Mouse (Mus musculus) lung, postnatal 0 days (tissue): ENCODE results near the gene Sorcs2. TPM values are rescaled to one million over a fixed set of nuclear protein-coding genes. Genes with fewer than 3 reads are reported as not detected.

Experiments
- ATAC-seq: fragments of 200-750 bp; cut with Nextera tagmentation; 2 replicates; pipeline ENCODE4 v1.8.0; 2017; ENCODE audit warnings: moderate library complexity
- DNase-seq: peaks from one replicate; pipeline ENCODE4 v3.0.0-alpha.2; 2016; ENCODE audit warnings: low spot score
- H3K27ac ChIP-seq: fragments of 300-500 bp; sonication (generic); 2 replicates; pipeline ENCODE4 v1.5.1; 2014; ENCODE audit warnings: antibody characterized with exemption, mild to moderate bottlenecking, low read length, mixed read lengths
- H3K27me3 ChIP-seq: fragments of 300-500 bp; sonication (generic); replicated peaks from 2 replicates; pipeline ENCODE4 v1.6.1; 2014; ENCODE audit warnings: low read length, mixed read lengths; ENCODE audit not compliant: insufficient read depth
- H3K36me3 ChIP-seq: fragments of 300-500 bp; sonication (generic); 2 replicates; pipeline ENCODE4 v1.6.1; 2014; ENCODE audit warnings: low read length, mixed read lengths; ENCODE audit not compliant: insufficient read depth
- H3K4me1 ChIP-seq: fragments of 300-500 bp; sonication (generic); 2 replicates; pipeline ENCODE4 v1.6.1; 2014; ENCODE audit warnings: antibody characterized with exemption, low read depth, low read length, mixed read lengths; ENCODE audit not compliant: insufficient read depth
- H3K4me2 ChIP-seq: fragments of 300-500 bp; sonication (generic); replicated peaks from 2 replicates; pipeline ENCODE4 v1.6.1; 2014; ENCODE audit warnings: low read depth, mild to moderate bottlenecking, low read length, moderate library complexity, mixed read lengths
- H3K4me3 ChIP-seq: fragments of 300-500 bp; sonication (generic); 2 replicates; pipeline ENCODE4 v1.5.1; 2014; ENCODE audit warnings: low read depth, low read length
- H3K9ac ChIP-seq: fragments of 300-500 bp; sonication (generic); replicated peaks from 2 replicates; pipeline ENCODE4 v1.6.1; 2014; ENCODE audit warnings: low read depth, mild to moderate bottlenecking
- H3K9me3 ChIP-seq: fragments of 300-500 bp; sonication (generic); 2 replicates; pipeline ENCODE4 v1.6.1; 2016; ENCODE audit warnings: low read length, mixed read lengths
- CTCF ChIP-seq: IDR thresholded peaks from 2 replicates; pipeline ENCODE4 v1.5.1; 2016; ENCODE audit warnings: antibody characterized with exemption, mild to moderate bottlenecking
- EP300 ChIP-seq: IDR thresholded peaks from 2 replicates; pipeline ENCODE4 v1.6.1; 2016; ENCODE audit warnings: antibody characterized with exemption, mild to moderate bottlenecking, control low read depth
- WGBS: fragments of 180-500 bp; shearing (Covaris S2); extraction: QIAGEN DNeasy Blood & Tissue Kit; methylation state at CpG from one replicate; pipeline ENCODE4 v1.1.7; 2014; 5-methylcytosine and 5-hydroxymethylcytosine counted together
- polyA plus RNA-seq: library from polyadenylated mRNA; unstranded; fragments of >200 nt; fragmentation: Nextera tagmentation; extraction: Ambion mirVana; gene quantifications from 2 replicates; pipeline ENCODE4 v1.2.1, GENCODE M21; 2015

Gene Sorcs2
- polyA plus RNA-seq, 1 experiment from 2014 or later, result 9.4 TPM

DNA sequence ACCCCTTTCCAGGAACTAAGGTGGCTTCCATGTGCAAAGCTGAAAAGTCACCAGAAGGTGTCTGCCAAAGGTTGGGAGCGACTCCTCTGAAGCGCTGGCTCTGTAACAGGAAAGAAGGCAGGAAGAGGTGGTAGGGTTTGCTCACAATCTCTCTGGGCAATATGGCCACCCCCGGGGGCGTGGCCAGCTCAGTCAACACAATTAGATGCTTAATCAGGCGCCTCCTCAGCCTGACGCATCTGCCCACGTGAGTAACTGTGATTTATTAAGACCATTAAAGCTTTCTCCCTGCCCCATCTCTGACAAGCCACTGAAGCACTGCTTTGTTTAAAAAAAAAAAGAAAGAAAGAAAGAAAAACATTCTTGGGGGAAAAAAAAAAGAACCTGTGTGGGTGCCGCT lies 22.1 kb downstream of the Sorcs2 start:
- TF ChIP-seq CTCF (no peak), EP300 (no peak)
- Histone ChIP-seq H3K9ac (no peak overlapping the region), H3K9me3 (no peaks in the 10 kb centered on the region), H3K27me3 (no peaks in the 10 kb centered on the region), H3K27ac (no peak overlapping the region), H3K36me3 (no peaks in the 10 kb centered on the region), H3K4me2 (no peak overlapping the region), H3K4me3 (no peak overlapping the region), H3K4me1 (peaks cover 26% of the 10 kb centered on the region; the same call in 1 of the 2 replicates)
- DNase-seq (no peak), ATAC-seq (no peak)
- WGBS, result 54% methylated on average over 8 of the region's 8 CpGs

DNA sequence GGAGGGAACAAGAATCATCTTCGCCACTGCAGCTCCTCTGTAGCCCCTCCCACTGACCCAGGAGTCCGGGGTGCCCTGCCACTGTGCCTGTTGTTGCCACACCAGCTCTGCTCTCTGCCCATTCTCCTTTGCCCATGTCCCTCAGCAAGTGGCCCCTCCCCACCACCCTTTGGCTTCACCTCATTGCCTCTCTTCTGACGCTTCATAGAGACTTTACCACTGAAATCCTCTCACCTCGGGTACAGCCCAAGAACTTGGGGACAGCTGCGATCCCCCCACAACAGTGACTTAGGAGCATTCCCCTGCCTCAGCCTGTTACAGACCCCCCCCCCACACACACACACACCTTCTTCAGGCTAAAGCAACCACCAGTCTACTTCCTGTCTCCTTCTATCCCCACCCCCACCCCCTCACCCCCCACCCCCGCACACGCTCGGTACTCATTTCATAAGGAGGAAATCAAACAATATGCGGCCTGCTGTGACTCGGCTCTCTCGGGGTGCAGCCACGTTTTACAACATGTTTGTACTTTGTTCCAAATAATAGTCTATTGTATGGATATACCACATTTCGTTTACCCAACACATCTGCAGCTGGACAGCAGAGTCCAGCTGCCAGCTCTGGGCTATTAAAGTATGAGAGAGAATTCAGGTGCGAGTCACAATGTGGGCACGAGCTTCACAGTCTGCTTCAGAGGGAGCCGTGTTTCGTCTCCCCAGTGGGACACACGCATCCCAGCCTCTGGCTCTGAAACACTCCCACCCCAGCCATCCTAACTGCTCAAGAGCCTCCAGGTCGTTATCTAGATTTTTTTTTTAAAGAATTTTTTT lies 23.5 kb downstream of the Sorcs2 start:
- WGBS, result 27% methylated on average over 19 of the region's 19 CpGs
- Histone ChIP-seq H3K9ac (no peak overlapping the region), H3K4me1 (peaks cover 23% of the 10 kb centered on the region; the same call in 1 of the 2 replicates)

DNA sequence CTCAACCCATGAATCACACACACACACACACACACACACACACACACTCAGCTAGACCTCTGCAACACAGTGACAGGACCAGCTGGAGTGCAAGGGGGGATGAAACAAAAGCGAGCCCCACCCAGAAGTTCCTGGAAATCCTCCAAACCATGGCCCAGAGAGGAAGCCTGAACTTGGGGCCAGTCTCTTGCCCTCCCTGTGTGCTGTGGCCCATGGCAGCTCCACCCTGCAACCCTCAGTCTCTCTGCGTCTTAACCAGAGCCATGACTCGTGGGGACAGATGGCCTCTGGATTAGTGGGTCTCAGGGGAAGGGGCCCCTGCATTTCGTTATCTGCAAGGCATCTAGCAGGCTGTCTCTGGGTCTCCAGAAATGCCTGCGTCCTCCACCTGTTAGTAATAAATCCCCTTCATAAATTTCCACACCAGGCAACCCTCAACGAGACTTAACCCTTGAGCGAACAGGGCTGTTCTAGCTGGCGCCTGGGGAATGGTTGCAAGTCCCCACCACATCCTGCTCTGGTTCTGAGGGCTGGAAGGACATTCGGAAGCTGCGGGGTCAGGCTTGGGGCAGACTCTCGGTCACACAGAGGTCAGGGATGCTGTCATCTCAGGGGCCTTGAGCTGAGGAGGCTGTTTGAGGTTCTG lies 24.6 kb downstream of the Sorcs2 start:
- Histone ChIP-seq H3K4me1 (peaks cover 23% of the 10 kb centered on the region; the same call in 1 of the 2 replicates), H3K27ac (no peak overlapping the region), H3K9me3 (no peaks in the 10 kb centered on the region), H3K4me2 (no peak overlapping the region), H3K9ac (no peak overlapping the region), H3K27me3 (no peaks in the 10 kb centered on the region), H3K36me3 (no peaks in the 10 kb centered on the region), H3K4me3 (no peak overlapping the region)
- TF ChIP-seq CTCF (no peak), EP300 (no peak)
- peak; percentile 51 for ATAC-seq
- peak; percentile 47 for DNase-seq
- WGBS, result 21% methylated on average over 11 of the region's 11 CpGs

More for the DNA sequence above, 23.5 kb downstream of the Sorcs2 start:
- H3K27ac ChIP-seq, result no peak overlapping the region
- DNase-seq (no peak), ATAC-seq (no peak; the same call in 1 of the 2 replicates)
- H3K9me3 ChIP-seq, result no peaks in the 10 kb centered on the region
- no peaks in the 10 kb centered on the region for H3K27me3 ChIP-seq
- H3K4me3 ChIP-seq, result no peak overlapping the region
- no peak overlapping the region for H3K4me2 ChIP-seq
- H3K36me3 ChIP-seq, result no peaks in the 10 kb centered on the region
- TF ChIP-seq EP300 (no peak), CTCF (no peak)

DNA sequence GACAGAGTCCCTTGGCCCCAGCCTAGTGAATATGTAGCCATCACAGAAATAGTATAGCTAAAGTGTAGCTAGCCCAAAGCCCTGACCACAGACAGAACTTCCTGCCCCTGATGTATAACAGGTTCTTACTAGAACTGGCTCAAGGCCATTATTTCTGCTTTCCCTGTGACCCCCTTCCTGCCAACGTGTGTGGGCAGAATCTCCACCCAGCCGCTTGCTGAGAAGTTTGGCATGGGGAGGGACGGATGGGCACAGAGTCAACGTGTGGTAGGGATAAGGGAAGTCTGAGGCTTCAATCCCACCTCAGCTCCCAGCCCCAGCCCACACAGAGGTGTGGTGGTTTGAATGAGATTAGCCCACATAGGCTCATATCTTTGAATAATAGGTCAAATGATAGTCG lies 26.2 kb downstream of the Sorcs2 start:
- Histone ChIP-seq H3K4me3 (no peak overlapping the region), H3K4me1 (peaks cover 23% of the 10 kb centered on the region; the same call in 1 of the 2 replicates), H3K9me3 (no peaks in the 10 kb centered on the region), H3K36me3 (no peaks in the 10 kb centered on the region), H3K9ac (no peak overlapping the region), H3K27ac (no peak overlapping the region), H3K4me2 (no peak overlapping the region), H3K27me3 (no peaks in the 10 kb centered on the region)
- no peak for ATAC-seq
- TF ChIP-seq EP300, result no peak
- TF ChIP-seq CTCF, result no peak
- no peak for DNase-seq
- 44% methylated on average over 5 of the region's 5 CpGs for WGBS

DNA sequence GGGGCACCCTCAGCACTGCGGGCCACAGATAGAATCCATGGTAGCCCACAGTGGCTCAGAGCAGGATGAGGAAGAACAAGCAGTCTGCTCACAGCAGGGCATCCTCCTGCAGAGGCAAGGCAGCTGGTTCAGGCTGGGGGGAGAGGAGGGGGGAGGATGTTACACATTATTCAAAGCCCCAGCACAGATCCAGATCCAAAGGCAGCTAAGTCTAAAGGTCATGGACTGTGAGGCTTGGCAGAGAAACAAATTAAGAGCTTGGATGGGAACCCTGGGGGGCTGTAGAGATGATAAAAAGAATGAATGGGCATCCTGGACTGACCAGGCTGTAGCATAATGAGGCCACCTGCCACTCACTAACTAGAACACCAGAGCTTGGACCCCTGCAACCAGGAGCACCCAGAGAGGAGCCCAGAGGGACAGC lies 28.7 kb downstream of the Sorcs2 start:
- H3K27ac ChIP-seq, result no peak overlapping the region
- H3K27me3 ChIP-seq, result no peaks in the 10 kb centered on the region
- no peak overlapping the region for H3K4me2 ChIP-seq
- no peak for ATAC-seq
- H3K9ac ChIP-seq, result no peak overlapping the region
- H3K9me3 ChIP-seq, result no peaks in the 10 kb centered on the region
- TF ChIP-seq CTCF (no peak), EP300 (no peak)
- no peak for DNase-seq
- no peaks in the 10 kb centered on the region for H3K36me3 ChIP-seq
- WGBS, result 83% methylated on average over 1 of the region's 1 CpGs
- peaks cover 18% of the 10 kb centered on the region; the same call in 1 of the 2 replicates for H3K4me1 ChIP-seq
- H3K4me3 ChIP-seq, result no peak overlapping the region

DNA sequence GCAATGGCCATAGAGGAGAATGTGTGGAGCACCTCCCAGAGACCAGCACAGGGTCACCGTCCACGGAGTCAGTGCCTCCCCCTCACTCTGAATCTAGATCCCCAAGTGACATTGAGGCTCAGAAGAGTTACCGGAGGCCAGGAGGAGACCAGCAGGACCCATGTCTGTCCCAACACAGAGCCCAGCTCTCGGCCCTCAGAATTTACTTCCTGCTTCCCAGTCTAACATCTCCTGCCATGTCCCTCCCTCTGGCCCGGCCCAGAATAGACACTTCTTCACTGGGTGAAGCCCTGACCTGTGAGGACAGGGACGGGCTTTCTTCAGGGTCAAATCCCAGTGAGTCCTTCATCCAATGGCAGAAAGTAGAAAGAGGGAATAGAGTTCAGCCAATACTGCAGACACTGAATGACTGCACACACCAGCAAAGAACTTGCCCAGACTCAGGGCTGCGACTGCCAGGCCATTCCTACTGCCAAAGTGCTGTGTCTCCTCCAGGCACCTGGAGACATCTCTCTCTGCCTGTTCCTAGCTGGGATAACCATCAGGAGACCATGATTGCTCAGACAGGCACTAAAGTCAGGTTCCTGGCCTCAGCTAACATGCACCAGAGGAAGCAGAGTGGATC lies 29.3 kb downstream of the Sorcs2 start:
- TF ChIP-seq CTCF (no peak), EP300 (no peak)
- Histone ChIP-seq H3K4me2 (no peak overlapping the region), H3K4me3 (no peak overlapping the region), H3K27me3 (no peaks in the 10 kb centered on the region), H3K27ac (no peak overlapping the region), H3K36me3 (no peaks in the 10 kb centered on the region), H3K4me1 (peaks cover 11% of the 10 kb centered on the region; the same call in 1 of the 2 replicates), H3K9ac (no peak overlapping the region), H3K9me3 (no peaks in the 10 kb centered on the region)
- ATAC-seq (no peak), DNase-seq (no peak)
- 71% methylated on average over 7 of the region's 7 CpGs for WGBS
